Mouse (Mus musculus) midbrain, embryonic 15.5 days (tissue): ENCODE results near the gene Gm21244. TPM values are rescaled to one million over a fixed set of nuclear protein-coding genes. Genes with fewer than 3 reads are reported as not detected.
"Not testable (repeated sequence)": the region's sequence is repeated elsewhere in the genome, so short reads cannot be mapped to it uniquely, and the experiment has no call there.

Source experiments
- ATAC-seq: fragments of 200-750 bp; cut with Nextera tagmentation; replicated peaks from 2 replicates; pipeline ENCODE4 v1.8.0; 2017; ENCODE audit warnings: moderate TSS enrichment
- H3K27ac ChIP-seq: fragments of 300-500 bp; sonication (generic); 2 replicates; pipeline ENCODE4 v1.5.1; 2015; ENCODE audit warnings: mild to moderate bottlenecking, inconsistent platforms
- H3K27me3 ChIP-seq: fragments of 300-500 bp; sonication (generic); replicated peaks from 2 replicates; pipeline ENCODE4 v1.6.1; 2015; ENCODE audit warnings: inconsistent platforms
- H3K36me3 ChIP-seq: fragments of 300-500 bp; sonication (generic); replicated peaks from 2 replicates; pipeline ENCODE4 v1.6.1; 2015; ENCODE audit warnings: inconsistent platforms
- H3K4me1 ChIP-seq: fragments of 300-500 bp; sonication (generic); 2 replicates; pipeline ENCODE4 v1.6.1; 2015; ENCODE audit warnings: inconsistent platforms
- H3K4me2 ChIP-seq: fragments of 300-500 bp; sonication (generic); 2 replicates; pipeline ENCODE4 v1.6.1; 2015; ENCODE audit warnings: inconsistent platforms, mild to moderate bottlenecking, moderate library complexity
- H3K4me3 ChIP-seq: fragments of 300-500 bp; sonication (generic); 2 replicates; pipeline ENCODE4 v1.5.1; 2015; ENCODE audit warnings: mild to moderate bottlenecking, inconsistent platforms
- H3K9ac ChIP-seq: fragments of 300-500 bp; sonication (generic); 2 replicates; pipeline ENCODE4 v1.6.1; 2015; ENCODE audit warnings: mild to moderate bottlenecking, inconsistent platforms
- H3K9me3 ChIP-seq: fragments of 300-500 bp; sonication (generic); 2 replicates; pipeline ENCODE4 v1.6.1; 2016; ENCODE audit warnings: inconsistent platforms
- WGBS: fragments of 180-500 bp; shearing (Covaris S2); methylation state at CpG from one replicate; pipeline ENCODE4 v1.1.7; 2015; ENCODE audit warnings: mixed read lengths; 5-methylcytosine and 5-hydroxymethylcytosine counted together
- polyA plus RNA-seq: library from polyadenylated mRNA; unstranded; fragments of >200 nt; fragmentation: Nextera tagmentation; extraction: Ambion mirVana; gene quantifications from 2 replicates; pipeline ENCODE4 v1.2.1, GENCODE M21; 2015

Gm21244 gene
- not detected in 2 replicates for polyA plus RNA-seq

GRCm38 (mm10) chrY:7169193-7169592, at the start of gene Gm21244:
TSS of gene Gm21244 (minus strand) at chrY:7169293.
- not testable (repeated sequence) for H3K27ac ChIP-seq, H3K27me3 ChIP-seq, H3K36me3 ChIP-seq, ATAC-seq, H3K9me3 ChIP-seq, H3K9ac ChIP-seq, H3K4me1 ChIP-seq, H3K4me3 ChIP-seq, H3K4me2 ChIP-seq
- WGBS = no CpG with 5 or more reads among the region's 3 CpGs

Other genes with a start within 250 kb of the Gm21244 start
- not detected in 2 replicates for gene Gm28998, start 84.5 kb upstream of the Gm21244 start, polyA plus RNA-seq
- not detected in 2 replicates for gene Gm21788, start 235.7 kb upstream of the Gm21244 start, polyA plus RNA-seq